Mouse (Mus musculus) adrenal gland (tissue): Measurements from ENCODE around the gene Sgta.

Source experiments
- intact Hi-C: fragments of 180-260 bp; cut with DNase I; formaldehyde crosslinking; loops from one replicate; pipeline ENCODE4 v1.15.1; 2025
- long read RNA-seq, 2 experiments: library from polyadenylated mRNA; unstranded; transcript quantifications; one replicate each; pipeline ENCODE4 v2.0.0; 2020; ENCODE audit warnings: borderline replicate concordance in 1 of 2; ENCODE audit not compliant: insufficient replicate concordance in 1 of 2

Gene Sgta
- long read RNA-seq, experiment 1, transcript Sgta-201 (12 exons, 1,969 nt): minor isoform, 50 of 261 reads
- long read RNA-seq, experiment 1, transcript Sgta-202 (12 exons, 1,964 nt): major isoform, 137 of 261 reads
- long read RNA-seq, experiment 1, partial matches to known transcripts: 24 of 261 reads
- long read RNA-seq, experiment 1, other reads (novel, unspliced or antisense): 47 of 261 reads
- long read RNA-seq, experiment 2, transcript Sgta-202 (12 exons, 1,964 nt): major isoform, 154 of 289 reads
- long read RNA-seq, experiment 2, transcript Sgta-201 (12 exons, 1,969 nt): minor isoform, 43 of 289 reads
- long read RNA-seq, experiment 2, transcript Sgta-206 (4 exons, 642 nt): minor isoform, 6 of 289 reads
- long read RNA-seq, experiment 2, partial matches to known transcripts: 35 of 289 reads
- long read RNA-seq, experiment 2, other reads (novel, unspliced or antisense): 51 of 289 reads

- intact Hi-C loops: no loop called here
Observed at GRCm38 (mm10) chr10:81059603-81060543, at the start of gene Sgta. Gene Sgta, minus strand, starts transcription at chr10:81060181.

- intact Hi-C loops: no loop called here
Observed at GRCm38 (mm10) chr10:81106113-81106721, 46.2 kb upstream of the Sgta start.

GRCm38 (mm10) chr10:81105565-81106112, 45.7 kb upstream of the Sgta start, which contains the start of gene Map2k2:
Gene Map2k2, plus strand, starts transcription at chr10:81105915.
- intact Hi-C loops: no loop called here

- intact Hi-C loops: loop anchor here (5.0 kb wide), 1 partner anchor 178 kb away; the partner anchor contains the start of gene Lmnb2
Observed at GRCm38 (mm10) chr10:81094931-81095678, 35.1 kb upstream of the Sgta start.

GRCm38 (mm10) chr10:81092465-81093250, 32.7 kb upstream of the Sgta start:
- intact Hi-C loops: loop anchor here (5.0 kb wide), 1 partner anchor 175 kb away; the partner anchor contains the start of gene Lmnb2

- intact Hi-C loops: loop anchor here (5.0 kb wide), 1 partner anchor 173 kb away; the partner anchor contains the start of gene Lmnb2
Observed at GRCm38 (mm10) chr10:81090621-81091020, 30.6 kb upstream of the Sgta start.

- intact Hi-C loops: no loop called here
Observed at GRCm38 (mm10) chr10:81089216-81089615, 29.2 kb upstream of the Sgta start.

GRCm38 (mm10) chr10:81087021-81087420, 27.0 kb upstream of the Sgta start:
- intact Hi-C loops: no loop called here

- intact Hi-C loops: loop anchor here (5.0 kb wide), 1 partner anchor 80 kb away; no protein-coding TSS in a partner anchor
Observed at GRCm38 (mm10) chr10:81082168-81082960, 22.4 kb upstream of the Sgta start.

GRCm38 (mm10) chr10:81080008-81080655, 20.2 kb upstream of the Sgta start:
- intact Hi-C loops: loop anchor here (2.0 to 5.0 kb wide), 2 partner anchors 31 to 78 kb away; no protein-coding TSS in a partner anchor

- intact Hi-C loops: no loop called here
Observed at GRCm38 (mm10) chr10:81077916-81078315, 17.9 kb upstream of the Sgta start.

- intact Hi-C loops: no loop called here
Observed at GRCm38 (mm10) chr10:81076356-81076755, 16.4 kb upstream of the Sgta start.

- intact Hi-C loops: no loop called here
Observed at GRCm38 (mm10) chr10:81075734-81076133, 15.8 kb upstream of the Sgta start.

GRCm38 (mm10) chr10:81073464-81073863, 13.5 kb upstream of the Sgta start:
- intact Hi-C loops: no loop called here

- intact Hi-C loops: no loop called here
Observed at GRCm38 (mm10) chr10:81072290-81072689, 12.3 kb upstream of the Sgta start.

GRCm38 (mm10) chr10:81069836-81070235, 9.9 kb upstream of the Sgta start, which contains the start of gene Thop1:
Gene Thop1, plus strand, starts transcription at chr10:81070035.
- intact Hi-C loops: loop anchor here (5.0 kb wide), 1 partner anchor 32 kb away; no protein-coding TSS in a partner anchor

- intact Hi-C loops: loop anchor here (5.0 kb wide), 1 partner anchor 34 kb away; no protein-coding TSS in a partner anchor
Observed at GRCm38 (mm10) chr10:81068706-81069105, 8.7 kb upstream of the Sgta start.
